Mouse (Mus musculus) heart, adult 2 months (tissue): ENCODE results near the gene Anks1b. TPM values are rescaled to one million over a fixed set of nuclear protein-coding genes. Genes with fewer than 3 reads are reported as not detected.
A peak's percentile ranks its signal among the peaks of the same experiment; 100 is the strongest.

Experiments used
- DNase-seq, 2 experiments: peaks; one replicate each; pipeline ENCODE4 v3.0.0; 2021
- H3K27ac ChIP-seq: fragments of 200-600 bp; 2 replicates; pipeline ENCODE4 v1.8.1; 2022
- H3K27me3 ChIP-seq: fragments of 200-500 bp; 2 replicates; pipeline ENCODE4 v1.6.1; 2012; ENCODE audit warnings: mild to moderate bottlenecking, low read length, inconsistent platforms, mixed read lengths; ENCODE audit not compliant: control insufficient read depth, insufficient read depth
- H3K36me3 ChIP-seq: fragments of 200-500 bp; 2 replicates; pipeline ENCODE4 v1.6.1; 2012; ENCODE audit warnings: low read length, inconsistent platforms; ENCODE audit not compliant: control insufficient read depth, insufficient read depth
- H3K4me1 ChIP-seq: fragments of 200-500 bp; 2 replicates; pipeline ENCODE4 v1.6.1; 2011; ENCODE audit warnings: low read length; ENCODE audit not compliant: control insufficient read depth, insufficient read depth
- H3K4me3 ChIP-seq: fragments of 200-600 bp; 2 replicates; pipeline ENCODE4 v1.8.1; 2022
- H3K79me2 ChIP-seq: fragments of 200-500 bp; replicated peaks from 2 replicates; pipeline ENCODE4 v1.6.1; 2012; ENCODE audit warnings: mild to moderate bottlenecking, inconsistent platforms, low read length, moderate library complexity, mixed read lengths; ENCODE audit not compliant: control insufficient read depth, insufficient read depth
- H3K9ac ChIP-seq: fragments of 200-500 bp; 2 replicates; pipeline ENCODE4 v1.6.1; 2012; ENCODE audit warnings: low read depth, mild to moderate bottlenecking, control low read depth, inconsistent platforms, low read length, mixed read lengths
- CTCF ChIP-seq: fragments of 200-600 bp; IDR thresholded peaks from 2 replicates; pipeline ENCODE4 v1.8.1; 2022; ENCODE audit warnings: antibody characterized with exemption, mild to moderate bottlenecking, moderate library complexity
- EP300 ChIP-seq: fragments of 200-500 bp; IDR thresholded peaks from 2 replicates; pipeline ENCODE4 v1.6.1; 2011; ENCODE audit warnings: low read depth, low read length, control low read depth; ENCODE audit not compliant: insufficient read depth
- POLR2A ChIP-seq: fragments of 200-500 bp; IDR thresholded peaks from 2 replicates; pipeline ENCODE4 v1.6.1; 2011; ENCODE audit warnings: mild to moderate bottlenecking, low read depth, low read length, control low read depth; ENCODE audit not compliant: insufficient read depth
- WGBS: fragments of 180-500 bp; shearing (Covaris S2); methylation state at CpG from one replicate; pipeline ENCODE4 v1.1.7; 2018; 5-methylcytosine and 5-hydroxymethylcytosine counted together
- intact Hi-C: fragments of 180-260 bp; cut with DNase I; formaldehyde crosslinking; loops from one replicate; pipeline ENCODE4 v1.15.1; 2025
- polyA plus RNA-seq: library from polyadenylated mRNA; depleted of rRNA; stranded (reverse); fragments of >200 nt; gene quantifications from 2 replicates; pipeline ENCODE4 v1.2.3, GENCODE M21; 2012
- total RNA-seq, 2 experiments: library from RNA; stranded (reverse); gene quantifications; 2 replicates each; pipeline ENCODE4 v1.2.3; 2021

Gene Anks1b
- total and polyA plus RNA-seq, 3 experiments = 0.16 to 0.80 (median 0.52) TPM

GRCm38 (mm10) chr10:90220470-90220869 is 347.2 kb downstream of the Anks1b start:
- no peaks in the 10 kb centered on the region for H3K27me3 ChIP-seq
- no peaks in the 10 kb centered on the region for H3K36me3 ChIP-seq
- H3K79me2 ChIP-seq = no peaks in the 10 kb centered on the region
- DNase-seq = no peak
- no peaks in the 10 kb centered on the region for H3K4me1 ChIP-seq
- H3K27ac ChIP-seq = no peak overlapping the region
- WGBS = 64% methylated on average over 3 of the region's 3 CpGs
- TF ChIP-seq POLR2A = no peak
- no peak for TF ChIP-seq CTCF
- TF ChIP-seq EP300 = no peak
- no peak overlapping the region for H3K4me3 ChIP-seq
- no peak overlapping the region for H3K9ac ChIP-seq
- intact Hi-C loops = no loop called here

- H3K27ac ChIP-seq = no peak overlapping the region
- H3K27me3 ChIP-seq = no peaks in the 10 kb centered on the region
- no peaks in the 10 kb centered on the region for H3K36me3 ChIP-seq
- no peaks in the 10 kb centered on the region for H3K4me1 ChIP-seq
- TF ChIP-seq POLR2A (no peak), EP300 (no peak), CTCF (no peak)
- no peak overlapping the region for H3K9ac ChIP-seq
- intact Hi-C loops = no loop called here
- no peak overlapping the region for H3K4me3 ChIP-seq
- no peaks in the 10 kb centered on the region for H3K79me2 ChIP-seq
- DNase-seq = no peak
- 67% methylated on average over 3 of the region's 3 CpGs for WGBS
Observed at GRCm38 (mm10) chr10:90222793-90223495, 349.6 kb downstream of the Anks1b start.

- Histone ChIP-seq H3K36me3 (no peaks in the 10 kb centered on the region), H3K27me3 (no peaks in the 10 kb centered on the region), H3K4me1 (no peaks in the 10 kb centered on the region), H3K9ac (no peak overlapping the region), H3K27ac (no peak overlapping the region), H3K4me3 (no peak overlapping the region), H3K79me2 (no peaks in the 10 kb centered on the region)
- intact Hi-C loops = loop anchor here (1.0 kb wide), 1 partner anchor 455 kb away; no protein-coding TSS in a partner anchor
- DNase-seq = no peak
- TF ChIP-seq EP300 = no peak
- no peak for TF ChIP-seq POLR2A
- peak; percentile 43 for TF ChIP-seq CTCF
- 68% methylated on average over 3 of the region's 3 CpGs for WGBS
Observed at GRCm38 (mm10) chr10:90235273-90235672, 362.0 kb downstream of the Anks1b start.

GRCm38 (mm10) chr10:90237290-90237689 is 364.0 kb downstream of the Anks1b start:
- Histone ChIP-seq H3K36me3 (no peaks in the 10 kb centered on the region), H3K79me2 (no peaks in the 10 kb centered on the region), H3K9ac (no peak overlapping the region), H3K4me3 (no peak overlapping the region), H3K27me3 (no peaks in the 10 kb centered on the region), H3K27ac (no peak overlapping the region), H3K4me1 (no peaks in the 10 kb centered on the region)
- 87% methylated on average over 3 of the region's 3 CpGs for WGBS
- no peak for DNase-seq
- TF ChIP-seq CTCF = no peak
- TF ChIP-seq EP300 = no peak
- TF ChIP-seq POLR2A = no peak
- intact Hi-C loops = no loop called here

- H3K27me3 ChIP-seq = no peaks in the 10 kb centered on the region
- no peak for DNase-seq
- WGBS = 67% methylated on average over 3 of the region's 3 CpGs
- no peak overlapping the region for H3K27ac ChIP-seq
- intact Hi-C loops = no loop called here
- H3K9ac ChIP-seq = no peak overlapping the region
- H3K4me3 ChIP-seq = no peak overlapping the region
- no peak for TF ChIP-seq CTCF
- no peak for TF ChIP-seq EP300
- no peak for TF ChIP-seq POLR2A
- H3K36me3 ChIP-seq = no peaks in the 10 kb centered on the region
- no peaks in the 10 kb centered on the region for H3K79me2 ChIP-seq
- no peaks in the 10 kb centered on the region for H3K4me1 ChIP-seq
Observed at GRCm38 (mm10) chr10:90258944-90259714, 385.8 kb downstream of the Anks1b start.

- H3K79me2 ChIP-seq = no peaks in the 10 kb centered on the region
- no peaks in the 10 kb centered on the region for H3K27me3 ChIP-seq
- no peak overlapping the region for H3K9ac ChIP-seq
- H3K36me3 ChIP-seq = no peaks in the 10 kb centered on the region
- H3K4me3 ChIP-seq = no peak overlapping the region
- 84% methylated on average over 1 of the region's 1 CpGs for WGBS
- no peak for DNase-seq
- H3K27ac ChIP-seq = no peak overlapping the region
- no peaks in the 10 kb centered on the region for H3K4me1 ChIP-seq
- intact Hi-C loops = no loop called here
- no peak for TF ChIP-seq CTCF
- no peak for TF ChIP-seq POLR2A
- TF ChIP-seq EP300 = no peak
Observed at GRCm38 (mm10) chr10:90271321-90271720, 398.0 kb downstream of the Anks1b start.
